Mouse (Mus musculus): Measurements from ENCODE around the gene Il20ra.

Il20ra gene

GRCm38 (mm10) chr10:19779092-19779491 lies 66.7 kb downstream of the Il20ra start:
- no peak for DNase-seq

DNA sequence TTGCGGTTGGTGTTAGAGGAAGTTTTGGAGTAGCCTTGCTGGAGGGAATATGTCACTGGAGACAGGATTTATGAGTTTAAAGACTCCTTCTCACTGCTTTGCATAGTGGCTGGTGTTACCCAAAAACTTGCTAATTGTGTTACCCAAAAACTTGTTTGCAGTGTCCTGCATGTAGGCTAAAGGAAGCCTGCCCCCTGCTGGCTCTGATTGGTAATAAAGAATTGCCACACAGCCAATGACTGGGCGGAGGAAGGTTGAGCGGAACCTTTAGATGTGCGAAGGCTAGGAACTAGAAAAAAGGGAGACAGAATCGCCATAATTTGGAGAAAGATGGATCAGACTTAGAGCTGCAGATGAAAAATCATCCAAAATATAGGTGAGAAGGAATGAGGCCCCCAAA lies 69.0 kb downstream of the Il20ra start:
- peak; percentile 59 for DNase-seq

DNA sequence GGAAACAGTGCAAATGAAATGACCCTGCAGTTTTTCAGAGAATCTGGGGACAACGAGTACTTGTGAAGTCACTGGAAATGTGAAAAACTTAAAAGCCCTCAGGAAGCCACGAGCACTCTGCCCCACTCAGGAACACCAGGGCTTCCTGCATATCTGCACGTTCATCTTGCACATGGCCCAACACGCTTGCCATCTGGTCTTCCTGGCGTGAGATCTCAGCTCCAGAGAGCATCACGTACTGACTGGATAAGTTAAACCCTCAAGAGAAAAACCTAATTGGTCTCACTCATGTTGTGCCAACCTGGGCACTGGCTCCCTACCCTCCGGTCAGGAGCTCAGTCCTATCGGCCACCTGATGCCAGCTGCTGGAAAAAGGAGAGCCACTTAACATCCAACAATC lies 82.6 kb downstream of the Il20ra start:
- no peak for DNase-seq

DNA sequence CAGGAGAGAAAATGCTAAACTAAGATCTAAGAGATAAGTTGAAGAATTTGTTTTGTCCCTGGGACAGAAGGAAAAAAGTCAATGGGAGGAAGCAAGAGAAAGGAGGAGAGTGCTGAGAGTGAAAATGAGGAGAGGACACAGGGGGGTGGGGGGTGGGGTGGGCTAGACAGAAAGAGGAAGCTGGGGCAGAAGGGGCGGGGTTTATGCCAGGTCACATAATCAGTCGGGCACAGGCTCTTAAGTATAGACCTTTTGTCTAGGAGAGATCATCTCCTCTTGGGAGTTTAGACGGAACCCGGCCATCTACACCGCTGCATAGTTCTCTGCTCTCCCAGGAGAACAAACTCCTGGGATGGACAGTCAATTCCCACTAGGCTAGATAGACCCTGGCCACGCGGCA lies 90.6 kb downstream of the Il20ra start:
- no peak for DNase-seq

DNA sequence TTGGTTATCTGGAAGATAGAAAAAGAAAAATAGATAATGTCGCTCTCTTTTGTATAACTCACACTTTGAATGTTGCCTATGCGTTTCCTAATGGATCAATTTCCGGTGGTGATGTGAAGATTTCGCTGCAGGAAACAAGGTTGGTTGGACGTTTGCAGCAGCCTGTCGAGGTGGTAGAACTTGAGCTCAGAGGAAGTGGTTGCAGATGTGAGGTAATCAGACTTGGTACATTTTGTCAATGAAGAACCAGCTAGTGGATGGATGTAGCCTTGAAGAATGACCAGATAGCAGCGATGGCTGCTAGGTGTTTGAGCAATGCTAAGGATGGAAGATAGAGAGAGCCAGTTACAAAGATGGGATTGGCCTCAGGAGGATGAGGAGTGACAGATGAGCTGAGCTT lies 92.4 kb downstream of the Il20ra start:
- DNase-seq: no peak
